Mouse (Mus musculus) kidney, postnatal 0 days (tissue): ENCODE measurements around the gene Ndc1. TPM values are rescaled to one million over a fixed set of nuclear protein-coding genes. Genes with fewer than 3 reads are reported as not detected.

Experiments used
- ATAC-seq: fragments of 200-750 bp; cut with Nextera tagmentation; replicated peaks from 2 replicates; pipeline ENCODE4 v1.8.0; 2017; ENCODE audit warnings: low read depth, moderate number of reproducible peaks, moderate TSS enrichment, moderate library complexity; ENCODE audit not compliant: low FRiP score
- DNase-seq: peaks from one replicate; pipeline ENCODE4 v3.0.0-alpha.2; 2016; ENCODE audit warnings: low spot score
- H3K27ac ChIP-seq: fragments of 300-500 bp; sonication (generic); 2 replicates; pipeline ENCODE4 v1.5.1; 2014; ENCODE audit warnings: mild to moderate bottlenecking
- H3K27me3 ChIP-seq: fragments of 300-500 bp; sonication (generic); 2 replicates; pipeline ENCODE4 v1.6.1; 2014; ENCODE audit warnings: low read length, mixed read lengths; ENCODE audit not compliant: insufficient read depth
- H3K36me3 ChIP-seq: fragments of 300-500 bp; sonication (generic); 2 replicates; pipeline ENCODE4 v1.6.1; 2014; ENCODE audit warnings: low read length, mixed read lengths; ENCODE audit not compliant: insufficient read depth
- H3K4me1 ChIP-seq: fragments of 300-500 bp; sonication (generic); replicated peaks from 2 replicates; pipeline ENCODE4 v1.6.1; 2014; ENCODE audit warnings: antibody characterized with exemption, low read length, mixed read lengths; ENCODE audit not compliant: insufficient read depth
- H3K4me2 ChIP-seq: fragments of 300-500 bp; sonication (generic); 2 replicates; pipeline ENCODE4 v1.6.1; 2014; ENCODE audit warnings: mild to moderate bottlenecking, low read length, moderate library complexity, mixed read lengths
- H3K4me3 ChIP-seq: fragments of 300-500 bp; sonication (generic); replicated peaks from 2 replicates; pipeline ENCODE4 v1.5.1; 2014; ENCODE audit warnings: low read depth, low read length
- H3K9ac ChIP-seq: fragments of 300-500 bp; sonication (generic); 2 replicates; pipeline ENCODE4 v1.6.1; 2014; ENCODE audit warnings: low read depth, low read length
- H3K9me3 ChIP-seq: fragments of 300-500 bp; sonication (generic); replicated peaks from 2 replicates; pipeline ENCODE4 v1.6.1; 2016; ENCODE audit warnings: low read length, inconsistent platforms, mixed read lengths
- CTCF ChIP-seq: IDR thresholded peaks from 2 replicates; pipeline ENCODE4 v1.5.1; 2016; ENCODE audit warnings: antibody characterized with exemption, low read depth, mild to moderate bottlenecking, moderate library complexity
- WGBS: fragments of 180-500 bp; shearing (Covaris S2); extraction: QIAGEN DNeasy Blood & Tissue Kit; methylation state at CpG from one replicate; pipeline ENCODE4 v1.1.7; 2014; 5-methylcytosine and 5-hydroxymethylcytosine counted together
- microRNA-seq: library from miRNA; unstranded; fragments of <30 nt; microRNA quantifications from one replicate; pipeline ENCODE4, GENCODE M21; 2016
- polyA plus RNA-seq: library from polyadenylated mRNA; unstranded; fragments of >200 nt; fragmentation: Nextera tagmentation; extraction: Ambion mirVana; gene quantifications from 2 replicates; pipeline ENCODE4 v1.2.1, GENCODE M21; 2015

Gene Ndc1
- polyA plus RNA-seq, 1 experiment from 2014 or later = 19.0 TPM

DNA sequence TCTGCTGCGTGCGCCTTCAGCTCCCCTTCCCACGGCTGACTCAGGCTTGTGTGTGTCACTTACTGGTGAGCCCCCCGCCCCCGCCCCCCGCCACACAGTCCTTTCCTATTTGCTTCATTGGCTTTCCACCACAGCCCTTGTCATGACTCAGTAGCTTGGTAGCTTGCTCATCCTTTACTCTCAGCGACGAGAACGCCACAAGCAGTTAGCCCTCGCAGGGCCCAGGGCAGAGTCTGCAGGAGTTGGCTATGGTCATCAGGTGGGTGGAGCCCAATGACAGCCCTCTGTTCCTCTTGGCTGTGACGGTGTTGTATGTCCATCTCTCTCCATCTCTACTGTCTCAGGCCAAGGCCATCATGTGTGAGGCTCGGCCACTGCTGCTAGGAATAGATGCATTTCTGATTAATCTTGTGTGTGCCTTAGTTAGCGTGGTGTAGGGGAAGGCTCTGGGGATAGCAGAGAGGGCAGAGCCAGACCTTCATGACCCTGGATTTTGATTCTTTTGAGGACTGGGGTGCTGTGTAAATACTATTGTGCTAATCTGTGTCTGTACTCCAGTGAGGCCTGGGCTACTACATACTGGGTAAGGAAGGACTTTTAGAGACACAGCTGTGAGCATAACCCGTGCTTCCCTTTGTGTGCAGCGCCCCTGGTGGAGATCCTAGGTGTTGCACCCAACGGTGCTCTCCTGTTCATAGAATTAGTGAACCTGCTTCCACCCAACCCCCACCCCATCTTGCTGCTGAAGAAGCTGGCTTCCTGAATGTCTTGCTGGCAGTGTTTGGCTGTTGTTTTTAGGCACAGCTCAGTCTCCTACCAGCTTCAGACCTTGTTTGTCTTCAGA, 85.8 kb downstream of the Ndc1 start:
- H3K27ac ChIP-seq = no peak overlapping the region
- H3K27me3 ChIP-seq = 0 out of 2 replicates have a peak, but pooled peaks cover 3% of the 10 kb centered on the region
- DNase-seq = peak; percentile 90
- H3K9ac ChIP-seq = no peak overlapping the region
- H3K4me1 ChIP-seq = no peaks in the 10 kb centered on the region
- 56% methylated on average over 16 of the region's 16 CpGs for WGBS
- H3K4me2 ChIP-seq = no peak overlapping the region
- TF ChIP-seq CTCF = peak; percentile 93
- no peaks in the 10 kb centered on the region for H3K9me3 ChIP-seq
- H3K36me3 ChIP-seq = no peaks in the 10 kb centered on the region
- no peak overlapping the region for H3K4me3 ChIP-seq
- peak; percentile 68 for ATAC-seq

- H3K4me1 ChIP-seq = no peaks in the 10 kb centered on the region
- TF ChIP-seq CTCF = no peak
- H3K9me3 ChIP-seq = no peaks in the 10 kb centered on the region
- no peaks in the 10 kb centered on the region for H3K27me3 ChIP-seq
- no peak for ATAC-seq
- H3K4me3 ChIP-seq = no peak overlapping the region
- no peak overlapping the region for H3K27ac ChIP-seq
- no peak for DNase-seq
- WGBS = 26% methylated on average over 12 of the region's 12 CpGs
- 0 out of 2 replicates have a peak overlapping the region, but pooled peaks have one; percentile 3 for H3K4me2 ChIP-seq
- H3K36me3 ChIP-seq = no peaks in the 10 kb centered on the region
- no peak overlapping the region for H3K9ac ChIP-seq
These were observed 90.0 kb downstream of the Ndc1 start for GRCm38 (mm10) chr4:107457602-107458001.

- Histone ChIP-seq H3K4me3 (no peak overlapping the region), H3K27ac (no peak overlapping the region), H3K4me1 (no peaks in the 10 kb centered on the region), H3K27me3 (no peaks in the 10 kb centered on the region), H3K4me2 (no peak overlapping the region), H3K36me3 (no peaks in the 10 kb centered on the region), H3K9ac (no peak overlapping the region), H3K9me3 (no peaks in the 10 kb centered on the region)
- ATAC-seq (no peak), DNase-seq (no peak)
- WGBS = 77% methylated on average over 17 of the region's 17 CpGs
- TF ChIP-seq CTCF = no peak
These were observed 91.3 kb downstream of the Ndc1 start for GRCm38 (mm10) chr4:107458907-107459306.

DNA sequence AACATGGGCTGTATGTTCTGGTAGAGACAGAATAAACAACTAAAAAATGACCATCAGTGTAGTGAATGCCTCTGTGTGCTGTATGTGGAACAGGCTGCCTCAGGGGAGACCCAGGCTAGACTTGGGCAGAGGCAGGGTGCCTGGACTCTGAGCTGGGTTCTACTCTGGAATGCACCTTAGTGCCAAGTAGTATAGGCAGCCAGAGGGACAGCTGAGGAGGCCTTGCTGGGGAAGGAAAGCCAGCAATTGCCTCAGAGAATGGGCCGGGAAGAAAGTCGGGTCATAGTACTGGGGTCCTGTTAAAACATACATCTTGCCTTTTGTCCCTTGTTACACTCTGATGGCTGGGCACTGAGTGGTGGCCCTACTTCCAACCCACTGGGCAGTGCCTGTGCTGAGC, 91.9 kb downstream of the Ndc1 start:
- TF ChIP-seq CTCF = no peak
- Histone ChIP-seq H3K9ac (no peak overlapping the region), H3K9me3 (no peaks in the 10 kb centered on the region), H3K4me1 (no peaks in the 10 kb centered on the region), H3K27ac (no peak overlapping the region), H3K4me2 (no peak overlapping the region), H3K4me3 (no peak overlapping the region), H3K36me3 (no peaks in the 10 kb centered on the region), H3K27me3 (no peaks in the 10 kb centered on the region)
- ATAC-seq (no peak), DNase-seq (no peak)
- 77% methylated on average over 2 of the region's 2 CpGs for WGBS

DNA sequence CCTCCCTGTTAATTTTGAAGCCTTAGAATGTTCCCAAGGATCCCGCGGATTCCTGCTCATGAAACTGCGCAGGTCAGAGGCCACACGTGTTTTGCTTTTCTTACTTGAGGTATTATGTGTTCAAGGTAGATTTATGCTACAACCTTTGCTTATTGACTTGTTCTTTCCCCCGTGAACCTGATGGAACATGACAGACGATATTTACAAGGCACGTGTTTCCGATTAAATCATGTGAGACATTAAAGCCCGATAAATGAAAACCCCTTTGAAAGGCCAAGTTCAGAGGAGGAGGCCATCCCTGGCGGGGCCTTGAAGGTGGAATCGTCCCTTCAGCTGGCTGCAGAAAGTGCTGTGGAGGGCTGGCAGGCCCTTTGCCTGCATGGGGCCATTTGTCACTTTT, 92.9 kb downstream of the Ndc1 start:
- no peak overlapping the region for H3K4me3 ChIP-seq
- no peaks in the 10 kb centered on the region for H3K27me3 ChIP-seq
- no peak for ATAC-seq
- no peak overlapping the region for H3K27ac ChIP-seq
- 40% methylated on average over 11 of the region's 11 CpGs for WGBS
- no peaks in the 10 kb centered on the region for H3K4me1 ChIP-seq
- no peak overlapping the region for H3K4me2 ChIP-seq
- no peaks in the 10 kb centered on the region for H3K36me3 ChIP-seq
- no peaks in the 10 kb centered on the region for H3K9me3 ChIP-seq
- DNase-seq = no peak
- no peak overlapping the region for H3K9ac ChIP-seq
- TF ChIP-seq CTCF = no peak

Small RNA genes lying within 50 kb of the gene (microRNA-seq; reads per million reads assigned to microRNA genes)
- not detected for gene Gm24804

Other genes with a start within 250 kb of the Ndc1 start
- gene Tmem59, start 189.4 kb upstream of the Ndc1 start, polyA plus RNA-seq = 708 and 709 TPM in 2 replicates
- 24.1 and 37.4 TPM in 2 replicates for gene Tceanc2, start 188.7 kb upstream of the Ndc1 start, polyA plus RNA-seq
- gene Ldlrad1, start 158.6 kb upstream of the Ndc1 start, polyA plus RNA-seq = not detected in 2 replicates
- 72.2 and 80.1 TPM in 2 replicates for gene Lrrc42, start 114.3 kb upstream of the Ndc1 start, polyA plus RNA-seq
- gene Hspb11, start 114.2 kb upstream of the Ndc1 start, polyA plus RNA-seq = 53.7 and 56.7 TPM in 2 replicates
- gene Dio1, start 60.6 kb upstream of the Ndc1 start, polyA plus RNA-seq = 2.3 and 3.1 TPM in 2 replicates
- gene Yipf1, start 53.4 kb upstream of the Ndc1 start, polyA plus RNA-seq = 67.5 and 68.8 TPM in 2 replicates
- 5.5 and 7.4 TPM in 2 replicates for gene Glis1, start 66.8 kb downstream of the Ndc1 start, polyA plus RNA-seq